Mouse (Mus musculus) spleen, postnatal 36 days (tissue): Measurements from ENCODE around the gene Duox2.
A peak's percentile ranks its signal among the peaks of the same experiment; 100 is the strongest.

Experiments used
- DNase-seq, 2 experiments: peaks; one replicate each; pipeline ENCODE4 v3.0.0; 2022; ENCODE audit warnings: low spot score in 2 of 2, mixed read lengths in 1 of 2

Duox2 gene

DNA sequence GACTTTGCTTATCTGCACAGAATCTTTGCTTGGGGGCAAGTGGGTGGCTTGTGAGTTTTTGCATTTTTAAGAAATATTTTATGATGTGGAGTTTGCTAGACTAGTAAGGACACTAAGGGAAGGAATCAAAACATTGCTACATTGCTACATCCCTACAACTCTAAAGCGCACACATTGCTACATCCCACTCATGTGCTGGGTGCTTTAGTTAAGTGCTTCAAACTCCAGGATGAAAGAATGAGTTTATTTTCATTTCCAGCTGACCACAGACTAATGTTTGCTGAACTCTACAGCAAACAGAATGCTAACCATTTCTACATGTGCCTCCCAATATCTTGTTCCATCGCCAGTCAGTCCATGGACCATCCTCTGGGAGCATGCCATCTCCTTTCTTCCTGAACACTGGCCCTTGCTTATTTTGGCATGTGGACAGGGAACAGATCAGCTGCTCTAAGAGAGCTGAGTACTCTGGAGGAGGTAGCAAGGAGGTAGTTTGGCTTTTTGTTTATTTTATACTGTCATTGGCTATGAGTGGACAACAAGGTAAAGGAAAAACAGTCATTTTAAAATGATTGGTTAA is 60.3 kb downstream of the Duox2 start:
- no peak for DNase-seq

DNA sequence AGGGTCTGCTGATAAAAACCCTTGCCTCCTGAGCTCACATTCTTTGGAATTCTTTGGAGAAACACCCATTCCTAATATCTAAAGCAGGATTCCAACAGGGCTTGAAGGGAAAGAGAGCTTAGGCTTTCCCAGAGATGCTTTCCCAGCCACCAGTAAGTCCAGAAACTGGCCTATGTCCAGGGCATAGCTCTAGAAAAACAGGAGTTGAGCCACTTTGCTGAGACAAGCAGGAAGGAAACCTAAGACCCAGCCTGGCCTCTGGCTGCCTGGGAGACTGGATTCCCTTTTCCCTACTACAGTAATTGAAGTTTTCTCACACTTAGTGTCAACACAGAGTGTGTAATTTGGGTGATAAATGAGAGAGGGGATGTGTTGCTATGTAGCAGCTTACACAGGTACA is 61.9 kb downstream of the Duox2 start:
- no peak for DNase-seq

- no peak for DNase-seq
Measured at GRCm38 (mm10) chr2:122235425-122235824, 62.8 kb downstream of the Duox2 start.

DNA sequence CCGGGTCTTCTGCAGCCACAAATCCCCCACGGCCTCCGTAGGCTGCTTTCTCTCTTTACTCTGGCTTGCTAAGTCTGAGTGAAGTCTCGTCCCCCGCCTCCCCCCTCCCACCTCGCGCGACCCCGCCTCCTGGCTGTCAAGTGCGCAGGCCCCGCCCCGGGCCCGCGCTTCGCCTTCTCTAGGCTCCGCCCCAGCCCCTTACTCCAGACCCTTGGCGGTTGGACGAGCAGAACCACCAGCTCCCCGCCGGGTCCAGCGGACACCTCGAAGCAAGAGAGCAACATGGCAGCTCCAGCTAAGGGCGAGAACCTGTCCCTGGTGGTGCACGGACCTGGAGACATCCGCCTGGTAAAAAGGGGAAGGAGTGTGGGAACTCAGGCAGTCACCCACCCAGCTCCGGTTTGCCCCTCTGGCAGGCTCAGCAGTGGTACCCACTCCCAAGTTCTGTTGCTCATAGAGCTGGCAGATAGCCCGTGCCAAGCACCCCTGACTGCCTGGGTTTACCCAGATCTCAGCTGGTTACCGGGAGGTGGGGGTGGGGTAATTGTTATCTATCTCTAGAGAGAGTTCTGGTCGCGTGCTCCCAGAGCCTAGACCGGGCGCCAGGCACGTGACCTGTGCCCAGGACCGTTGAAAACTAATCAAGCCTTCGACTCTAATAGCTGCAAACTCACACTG is 63.5 kb downstream of the Duox2 start, which contains the start of gene Sord:
TSS of gene Sord (plus strand) at position 139 of the 678 bp plus-strand sequence.
- DNase-seq: peak; percentile 59 to 69

DNA sequence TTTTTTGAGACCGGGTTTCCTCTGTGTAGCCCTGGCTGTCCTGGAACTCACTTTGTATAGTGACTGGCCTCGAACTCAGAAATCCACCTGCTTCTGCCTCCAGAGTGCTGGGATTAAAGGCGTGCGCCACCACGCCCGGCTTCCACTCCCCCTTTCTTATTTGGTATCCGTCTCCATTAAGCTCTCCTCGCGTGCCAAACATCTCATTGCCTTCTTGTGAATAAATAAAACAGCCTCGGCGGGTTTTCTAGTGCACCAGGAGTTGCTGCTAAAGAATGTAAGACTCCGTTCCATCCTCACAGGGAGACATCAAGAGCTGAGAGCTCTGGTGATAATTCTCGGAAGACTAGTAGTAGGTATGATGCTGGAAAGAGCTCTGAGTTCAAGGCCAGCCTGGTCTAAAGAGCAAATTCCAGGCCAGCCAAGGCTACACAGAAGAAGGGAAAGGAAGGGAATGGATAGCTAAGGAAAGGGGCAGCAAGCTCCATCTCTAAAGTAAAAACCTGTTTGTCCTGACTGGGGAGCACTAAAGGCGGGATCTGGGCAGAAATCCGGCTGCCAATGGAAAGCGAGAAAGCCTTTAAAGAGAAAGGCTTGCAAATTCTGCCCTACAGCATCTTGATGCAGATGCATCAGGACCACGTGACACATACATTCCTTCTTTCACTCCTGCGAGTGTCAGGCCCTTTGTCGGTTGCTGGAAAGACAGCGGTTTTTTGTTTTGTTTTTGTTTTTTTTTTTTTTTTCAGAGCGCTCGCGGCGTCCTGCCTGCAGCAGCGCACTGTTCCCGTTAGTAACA is 64.3 kb downstream of the Duox2 start:
- DNase-seq: peak; percentile 6 to 10

GRCm38 (mm10) chr2:122233341-122233740 is 64.9 kb downstream of the Duox2 start:
- no peak for DNase-seq

- DNase-seq: no peak
Measured at GRCm38 (mm10) chr2:122231616-122232015, 66.6 kb downstream of the Duox2 start.

DNA sequence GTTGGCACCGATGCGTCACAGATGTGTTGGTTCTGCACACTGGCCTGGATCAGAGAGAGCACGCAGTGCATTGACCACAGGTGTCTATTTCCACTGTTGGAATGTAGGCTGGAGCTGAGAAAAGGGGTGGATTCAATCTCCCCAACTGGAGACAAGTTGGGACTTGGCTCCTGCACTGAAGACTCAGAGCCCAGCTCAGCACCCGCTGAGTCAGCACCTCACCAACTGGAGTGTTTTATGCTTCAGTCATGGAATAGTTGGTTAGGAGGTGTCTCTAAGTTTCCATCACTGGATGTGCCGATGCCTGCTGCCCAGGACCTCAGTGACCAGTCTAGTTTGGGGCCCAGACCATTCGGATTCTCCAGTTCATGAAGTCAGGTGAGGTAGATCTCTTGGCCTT is 67.9 kb downstream of the Duox2 start:
- DNase-seq: no peak
